Mouse (Mus musculus) left cerebral cortex, postnatal 14 days (tissue): ENCODE results near the gene Mettl21c. TPM values are rescaled to one million over a fixed set of nuclear protein-coding genes. Genes with fewer than 3 reads are reported as not detected.

Experiments used
- total RNA-seq, 2 experiments: library from RNA; stranded (reverse); gene quantifications; 2 replicates each; pipeline ENCODE4 v1.2.3; 2021

Mettl21c gene
- total RNA-seq, 2 experiments from 2014 or later, result not detected

Other genes with a start within 250 kb of the Mettl21c start
- 10 to 100 TPM; 36.3 to 38.2 TPM for gene Uxs1, start 192.2 kb downstream of the Mettl21c start, total RNA-seq
- gene Tpp2, start 86.4 kb downstream of the Mettl21c start, total RNA-seq, result 10 to 100 TPM; 53.2 to 55.4 TPM
- not detected for gene Gm8251, start 41.9 kb upstream of the Mettl21c start, total RNA-seq
- 10 to 100 TPM in 1 of 2 experiments, 1 to 10 TPM in 1; 7.0 to 10.6 TPM for gene Tex30, start 82.4 kb upstream of the Mettl21c start, total RNA-seq
- gene Kdelc1, start 98.8 kb upstream of the Mettl21c start, total RNA-seq, result 10 to 100 TPM; 10.4 to 10.5 TPM
- 10 to 100 TPM; 38.5 to 39.3 TPM for gene Bivm, start 98.9 kb upstream of the Mettl21c start, total RNA-seq
- gene Ercc5, start 127.7 kb upstream of the Mettl21c start, total RNA-seq, result 10 to 100 TPM; 19.4 to 23.0 TPM
- under 1 TPM in 1 of 2 experiments, not detected in 1; 0.11 TPM for gene Mettl21e, start 198.9 kb upstream of the Mettl21c start, total RNA-seq